In genomic region chrX:38600177-38600994, GRCm38 (mm10) we compare ENCODE assay signal across 8 mouse cellular contexts. TPM values are rescaled to one million over a fixed set of nuclear protein-coding genes. Genes with fewer than 3 reads are reported as not detected.
DNase-seq lines count a peak whose midpoint lies in the region; ATAC-seq lines count a peak whose summit lies in the region.

Gene Mcts1 (plus strand): TSS chrX:38600578.

- peak; percentile 96 for ATAC-seq in activated CD4-positive, CD25-positive, alpha-beta regulatory T cell, adult 4 months
- ATAC-seq in megakaryocyte progenitor cell, adult 5-6 weeks (replicated peaks; ENCODE audit: poor library complexity), result peak; percentile 100

- peak; percentile 88 for DNase-seq in embryo, embryonic 10 days (ENCODE audit: low spot score)
- DNase-seq in gastrocnemius, postnatal 10 days, result peak; percentile 36
- DNase-seq in induced T-regulatory cell, adult 2 months (ENCODE audit: low read depth), result peak; percentile 89
- DNase-seq in left cerebral cortex, adult 9 months (ENCODE audit: low spot score in 2 of 2), result peak; percentile 81 to 85
- peak; percentile 52 for DNase-seq in right cerebral cortex, postnatal 14 days
- peak; percentile 81 for DNase-seq in yolk sac, embryonic 10.5 days (ENCODE audit: low spot score)

RNA-seq across cellular contexts. Expression of gene Mcts1, which starts in this region (rescaled TPM):
- 100 to 1,000 TPM; 124 to 127 TPM for polyA plus RNA-seq in activated CD4-positive, CD25-positive, alpha-beta regulatory T cell, adult 4 months (2017; shearing (Covaris generic))
- 10 to 100 TPM; 42.7 to 52.7 TPM for total RNA-seq in gastrocnemius, postnatal 10 days (2021)
- total RNA-seq in megakaryocyte progenitor cell, adult 5-6 weeks (2015), result 112 and 140 TPM in 2 replicates
- total RNA-seq in megakaryocyte progenitor cell, adult 5-6 weeks (2017), result 42.1 and 46.7 TPM in 2 replicates

Comparison
In these comparisons a context has a peak if more than half of its experiments do, and no peak if none do; other contexts are left out.
1. Peak in every context shown above with its lines: DNase-seq and ATAC-seq.
2. DNase-seq: peak in every context shown above with its lines; median percentile 89 in induced T-regulatory cell, adult 2 months; 88 in embryo, embryonic 10 days; 83 in left cerebral cortex, adult 9 months; 81 in yolk sac, embryonic 10.5 days; 52 in right cerebral cortex, postnatal 14 days; 36 in gastrocnemius, postnatal 10 days.